Mouse (Mus musculus) heart, embryonic 11.5 days (tissue): ENCODE measurements at regions not wholly inside any gene's neighbourhood (a gene's known extent, or its start where the extent isn't known, plus 50 kb on each side); places are given as distances from the start of the nearest gene placed in this dataset.
"Not testable (repeated sequence)": the region's sequence is repeated elsewhere in the genome, so short reads cannot be mapped to it uniquely, and the experiment has no call there.

Experiments used
- ATAC-seq: fragments of 200-750 bp; cut with Nextera tagmentation; replicated peaks from 2 replicates; pipeline ENCODE4 v1.8.0; 2017; ENCODE audit warnings: moderate library complexity; ENCODE audit not compliant: insufficient number of reproducible peaks, low FRiP score, low TSS enrichment
- H3K27ac ChIP-seq: fragments of 300-500 bp; sonication (generic); 2 replicates; pipeline ENCODE4 v1.5.1; 2014; ENCODE audit warnings: mild to moderate bottlenecking, low read depth, low read length
- H3K27me3 ChIP-seq: fragments of 300-500 bp; sonication (generic); 2 replicates; pipeline ENCODE4 v1.6.1; 2014; ENCODE audit warnings: mild to moderate bottlenecking, low read length, mixed read lengths; ENCODE audit not compliant: control insufficient read depth, insufficient read depth
- H3K36me3 ChIP-seq: fragments of 300-500 bp; sonication (generic); 2 replicates; pipeline ENCODE4 v1.6.1; 2014; ENCODE audit warnings: mild to moderate bottlenecking, low read length, moderate library complexity, mixed read lengths; ENCODE audit not compliant: control insufficient read depth, insufficient read depth
- H3K4me1 ChIP-seq: fragments of 300-500 bp; sonication (generic); 2 replicates; pipeline ENCODE4 v1.6.1; 2014; ENCODE audit warnings: low read length; ENCODE audit not compliant: control insufficient read depth, insufficient read depth
- H3K4me2 ChIP-seq: fragments of 300-500 bp; sonication (generic); 2 replicates; pipeline ENCODE4 v1.6.1; 2014; ENCODE audit warnings: mild to moderate bottlenecking, moderate library complexity
- H3K4me3 ChIP-seq: fragments of 300-500 bp; sonication (generic); 2 replicates; pipeline ENCODE4 v1.5.1; 2014; ENCODE audit warnings: low read depth, low read length
- H3K9ac ChIP-seq: fragments of 300-500 bp; sonication (generic); 2 replicates; pipeline ENCODE4 v1.6.1; 2014; ENCODE audit warnings: mild to moderate bottlenecking, low read depth, low read length, moderate library complexity
- H3K9me3 ChIP-seq: fragments of 300-500 bp; sonication (generic); replicated peaks from 2 replicates; pipeline ENCODE4 v1.6.1; 2016; ENCODE audit warnings: low read length; ENCODE audit not compliant: control insufficient read depth
- WGBS: fragments of 180-500 bp; shearing (Covaris S2); extraction: QIAGEN DNeasy Blood & Tissue Kit; methylation state at CpG from one replicate; pipeline ENCODE4 v1.1.7; 2014; ENCODE audit not compliant: insufficient replicate concordance; 5-methylcytosine and 5-hydroxymethylcytosine counted together

GRCm38 (mm10) chr12:45162011-45162410, 87.5 kb upstream of the Stxbp6 start:
- Histone ChIP-seq H3K27ac (no peak overlapping the region), H3K9ac (no peak overlapping the region), H3K4me3 (no peak overlapping the region), H3K36me3 (no peaks in the 10 kb centered on the region), H3K4me1 (no peaks in the 10 kb centered on the region), H3K9me3 (no peaks in the 10 kb centered on the region), H3K4me2 (no peak overlapping the region), H3K27me3 (no peaks in the 10 kb centered on the region)
- WGBS = 63% methylated on average over 4 of the region's 4 CpGs
- ATAC-seq = no peak

GRCm38 (mm10) chr12:45161581-45161980, 87.1 kb upstream of the Stxbp6 start:
- H3K27ac ChIP-seq, H3K27me3 ChIP-seq, H3K4me3 ChIP-seq, H3K36me3 ChIP-seq, ATAC-seq, H3K4me2 ChIP-seq, H3K4me1 ChIP-seq, H3K9me3 ChIP-seq, H3K9ac ChIP-seq: not testable (repeated sequence)
- WGBS = 74% methylated on average over 4 of the region's 5 CpGs

GRCm38 (mm10) chr12:45158986-45159385, 84.5 kb upstream of the Stxbp6 start:
- WGBS = 68% methylated on average over 3 of the region's 3 CpGs
- Histone ChIP-seq H3K9ac (no peak overlapping the region), H3K4me2 (no peak overlapping the region), H3K27ac (no peak overlapping the region), H3K27me3 (no peaks in the 10 kb centered on the region), H3K36me3 (no peaks in the 10 kb centered on the region), H3K4me1 (no peaks in the 10 kb centered on the region), H3K9me3 (no peaks in the 10 kb centered on the region), H3K4me3 (no peak overlapping the region)
- no peak for ATAC-seq

GRCm38 (mm10) chr12:45137438-45138018, 63.0 kb upstream of the Stxbp6 start:
- no peaks in the 10 kb centered on the region for H3K27me3 ChIP-seq
- no peak for ATAC-seq
- no peaks in the 10 kb centered on the region for H3K36me3 ChIP-seq
- H3K9me3 ChIP-seq = no peaks in the 10 kb centered on the region
- H3K4me1 ChIP-seq = no peaks in the 10 kb centered on the region
- no peak overlapping the region for H3K27ac ChIP-seq
- H3K4me3 ChIP-seq = no peak overlapping the region
- no peak overlapping the region for H3K4me2 ChIP-seq
- H3K9ac ChIP-seq = no peak overlapping the region
- 73% methylated on average over 7 of the region's 7 CpGs for WGBS

GRCm38 (mm10) chr12:45133415-45133814, 58.9 kb upstream of the Stxbp6 start:
- WGBS = 78% methylated on average over 2 of the region's 2 CpGs

GRCm38 (mm10) chr12:45131139-45131538, 56.6 kb upstream of the Stxbp6 start:
- WGBS = 77% methylated on average over 5 of the region's 5 CpGs
- H3K36me3 ChIP-seq = no peaks in the 10 kb centered on the region
- H3K4me2 ChIP-seq = no peak overlapping the region
- no peaks in the 10 kb centered on the region for H3K4me1 ChIP-seq
- H3K9ac ChIP-seq = no peak overlapping the region
- no peak overlapping the region for H3K27ac ChIP-seq
- no peaks in the 10 kb centered on the region for H3K9me3 ChIP-seq
- ATAC-seq = no peak
- H3K27me3 ChIP-seq = no peaks in the 10 kb centered on the region
- H3K4me3 ChIP-seq = no peak overlapping the region

More at GRCm38 (mm10) chr12:45133415-45133814, 58.9 kb upstream of the Stxbp6 start:
- Histone ChIP-seq H3K27ac (no peak overlapping the region), H3K27me3 (no peaks in the 10 kb centered on the region), H3K4me2 (no peak overlapping the region), H3K9me3 (no peaks in the 10 kb centered on the region), H3K36me3 (no peaks in the 10 kb centered on the region), H3K4me1 (no peaks in the 10 kb centered on the region), H3K4me3 (no peak overlapping the region), H3K9ac (no peak overlapping the region)
- ATAC-seq = no peak

GRCm38 (mm10) chr12:45125866-45126265, 51.4 kb upstream of the Stxbp6 start:
- Histone ChIP-seq H3K4me2 (no peak overlapping the region), H3K4me3 (no peak overlapping the region), H3K36me3 (no peaks in the 10 kb centered on the region), H3K9ac (no peak overlapping the region), H3K4me1 (no peaks in the 10 kb centered on the region), H3K9me3 (no peaks in the 10 kb centered on the region), H3K27me3 (no peaks in the 10 kb centered on the region), H3K27ac (no peak overlapping the region)
- whole genome bisulfite sequencing = 63% methylated on average over 3 of the region's 3 CpGs
- no peak for ATAC-seq
